Mouse (Mus musculus) hindbrain, embryonic 15.5 days (tissue): ENCODE results near the gene Ywhah. TPM values are rescaled to one million over a fixed set of nuclear protein-coding genes. Genes with fewer than 3 reads are reported as not detected.

ENCODE experiments used
- ATAC-seq: fragments of 200-750 bp; cut with Nextera tagmentation; 2 replicates; pipeline ENCODE4 v1.8.0; 2017; ENCODE audit warnings: low read depth, moderate number of reproducible peaks, moderate TSS enrichment; ENCODE audit not compliant: low FRiP score
- H3K27ac ChIP-seq: fragments of 300-500 bp; sonication (generic); replicated peaks from 2 replicates; pipeline ENCODE4 v1.5.1; 2015; ENCODE audit warnings: mild to moderate bottlenecking, inconsistent platforms
- H3K27me3 ChIP-seq: fragments of 300-500 bp; sonication (generic); 2 replicates; pipeline ENCODE4 v1.6.1; 2015; ENCODE audit warnings: control low read depth, inconsistent platforms
- H3K36me3 ChIP-seq: fragments of 300-500 bp; sonication (generic); 2 replicates; pipeline ENCODE4 v1.6.1; 2015; ENCODE audit warnings: control low read depth, inconsistent platforms
- H3K4me1 ChIP-seq: fragments of 300-500 bp; sonication (generic); replicated peaks from 2 replicates; pipeline ENCODE4 v1.6.1; 2015; ENCODE audit warnings: control low read depth, inconsistent platforms
- H3K4me2 ChIP-seq: fragments of 300-500 bp; sonication (generic); 2 replicates; pipeline ENCODE4 v1.6.1; 2015; ENCODE audit warnings: moderate library complexity, mild to moderate bottlenecking, inconsistent platforms
- H3K4me3 ChIP-seq: fragments of 300-500 bp; sonication (generic); 2 replicates; pipeline ENCODE4 v1.5.1; 2015; ENCODE audit warnings: mild to moderate bottlenecking, inconsistent platforms
- H3K9ac ChIP-seq: fragments of 300-500 bp; sonication (generic); 2 replicates; pipeline ENCODE4 v1.6.1; 2015; ENCODE audit warnings: inconsistent platforms
- H3K9me3 ChIP-seq: fragments of 300-500 bp; sonication (generic); 2 replicates; pipeline ENCODE4 v1.6.1; 2016; ENCODE audit warnings: control low read depth, inconsistent platforms
- whole genome bisulfite sequencing: fragments of 180-500 bp; shearing (Covaris S2); methylation state at CpG from one replicate; pipeline ENCODE4 v1.1.7; 2015; 5-methylcytosine and 5-hydroxymethylcytosine counted together
- polyA plus RNA-seq: library from polyadenylated mRNA; unstranded; fragments of >200 nt; fragmentation: Nextera tagmentation; extraction: Ambion mirVana; gene quantifications from 2 replicates; pipeline ENCODE4 v1.2.1, GENCODE M21; 2015

Gene Ywhah
- polyA plus RNA-seq, 1 experiment from 2014 or later = 840 TPM

- Histone ChIP-seq H3K9me3 (no peaks in the 10 kb centered on the region), H3K36me3 (no peaks in the 10 kb centered on the region), H3K4me1 (peaks cover 22% of the 10 kb centered on the region), H3K27ac (no peak overlapping the region), H3K9ac (no peak overlapping the region), H3K4me2 (no peak overlapping the region), H3K4me3 (no peak overlapping the region), H3K27me3 (no peaks in the 10 kb centered on the region)
- WGBS = 92% methylated on average over 5 of the region's 5 CpGs
- ATAC-seq = no peak
Observed at GRCm38 (mm10) chr5:33001111-33001510, 17.5 kb upstream of the Ywhah start.

- no peaks in the 10 kb centered on the region for H3K27me3 ChIP-seq
- H3K4me1 ChIP-seq = peaks cover 27% of the 10 kb centered on the region
- no peak for ATAC-seq
- H3K4me2 ChIP-seq = no peak overlapping the region
- 90% methylated on average over 5 of the region's 5 CpGs for WGBS
- no peak overlapping the region for H3K27ac ChIP-seq
- H3K9me3 ChIP-seq = no peaks in the 10 kb centered on the region
- H3K9ac ChIP-seq = no peak overlapping the region
- H3K4me3 ChIP-seq = no peak overlapping the region
- no peaks in the 10 kb centered on the region for H3K36me3 ChIP-seq
Observed at GRCm38 (mm10) chr5:33002781-33003180, 15.8 kb upstream of the Ywhah start.

- Histone ChIP-seq H3K4me2 (no peak overlapping the region), H3K27me3 (no peaks in the 10 kb centered on the region), H3K9ac (no peak overlapping the region), H3K4me1 (peaks cover 27% of the 10 kb centered on the region), H3K27ac (no peak overlapping the region), H3K9me3 (no peaks in the 10 kb centered on the region), H3K4me3 (no peak overlapping the region), H3K36me3 (no peaks in the 10 kb centered on the region)
- 70% methylated on average over 6 of the region's 6 CpGs for whole genome bisulfite sequencing
- no peak for ATAC-seq
Observed at GRCm38 (mm10) chr5:33003500-33003899, 15.1 kb upstream of the Ywhah start.

DNA sequence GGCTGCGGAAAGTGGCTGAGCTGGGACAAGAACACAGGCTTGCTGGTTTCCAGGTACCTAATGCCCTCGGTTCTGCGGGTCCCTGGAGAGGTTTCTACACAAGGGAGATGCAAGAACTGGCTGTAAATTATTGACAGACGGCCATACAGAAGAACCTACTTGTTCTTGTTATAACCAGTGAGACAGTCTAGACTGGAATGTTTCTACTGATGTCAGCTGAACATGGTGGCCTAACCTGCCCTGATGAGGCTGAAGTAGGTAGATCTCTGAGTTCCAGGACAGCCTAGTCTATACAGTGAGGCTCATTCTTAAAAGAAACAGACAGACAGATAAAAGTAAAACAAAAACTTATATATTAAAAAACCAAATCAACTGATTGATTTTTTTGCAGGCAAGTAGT is 14.5 kb upstream of the Ywhah start:
- Histone ChIP-seq H3K27ac (no peak overlapping the region), H3K9ac (no peak overlapping the region), H3K4me1 (peaks cover 27% of the 10 kb centered on the region), H3K27me3 (no peaks in the 10 kb centered on the region), H3K9me3 (no peaks in the 10 kb centered on the region), H3K4me2 (no peak overlapping the region), H3K36me3 (no peaks in the 10 kb centered on the region), H3K4me3 (no peak overlapping the region)
- 70% methylated on average over 4 of the region's 4 CpGs for WGBS
- ATAC-seq = no peak

- Histone ChIP-seq H3K27ac (peak overlapping the region; percentile 79), H3K36me3 (no peaks in the 10 kb centered on the region), H3K4me2 (no peak overlapping the region), H3K4me1 (peaks cover 33% of the 10 kb centered on the region), H3K4me3 (no peak overlapping the region), H3K27me3 (no peaks in the 10 kb centered on the region), H3K9me3 (no peaks in the 10 kb centered on the region), H3K9ac (no peak overlapping the region)
- WGBS = 53% methylated on average over 11 of the region's 11 CpGs
- peak; percentile 49; the same call in 1 of the 2 replicates for ATAC-seq
Observed at GRCm38 (mm10) chr5:33005442-33006145, 13.0 kb upstream of the Ywhah start.

DNA sequence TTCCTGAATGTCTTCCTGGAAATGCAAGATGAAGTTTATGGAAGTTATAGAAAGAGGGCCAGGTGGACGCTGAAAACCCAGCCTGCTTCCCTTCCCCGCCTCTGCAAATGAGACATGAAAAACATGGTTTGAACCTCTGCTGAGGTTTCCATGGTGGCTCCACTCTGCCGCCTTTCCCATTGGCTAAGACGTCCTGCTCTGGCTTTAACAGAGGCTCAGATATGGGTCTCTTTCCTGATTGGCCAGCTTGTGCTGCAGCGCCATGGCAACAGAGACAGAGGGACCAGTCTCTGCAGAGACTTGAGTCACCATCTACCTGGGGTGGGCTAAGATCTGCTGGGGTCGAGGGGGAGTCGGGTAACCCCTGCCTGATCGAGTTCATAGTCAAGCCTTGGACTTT is 11.9 kb upstream of the Ywhah start:
- ATAC-seq = peak; percentile 82
- Histone ChIP-seq H3K27me3 (no peaks in the 10 kb centered on the region), H3K4me1 (peaks cover 44% of the 10 kb centered on the region), H3K27ac (peak overlapping the region; percentile 79), H3K9me3 (no peaks in the 10 kb centered on the region), H3K36me3 (no peaks in the 10 kb centered on the region), H3K4me2 (peak overlapping the region; percentile 18), H3K9ac (no peak overlapping the region), H3K4me3 (no peak overlapping the region)
- WGBS = 16% methylated on average over 8 of the region's 8 CpGs

GRCm38 (mm10) chr5:33007371-33007770 is 11.2 kb upstream of the Ywhah start:
- WGBS = 60% methylated on average over 4 of the region's 4 CpGs
- peak overlapping the region; percentile 79 for H3K27ac ChIP-seq

DNA sequence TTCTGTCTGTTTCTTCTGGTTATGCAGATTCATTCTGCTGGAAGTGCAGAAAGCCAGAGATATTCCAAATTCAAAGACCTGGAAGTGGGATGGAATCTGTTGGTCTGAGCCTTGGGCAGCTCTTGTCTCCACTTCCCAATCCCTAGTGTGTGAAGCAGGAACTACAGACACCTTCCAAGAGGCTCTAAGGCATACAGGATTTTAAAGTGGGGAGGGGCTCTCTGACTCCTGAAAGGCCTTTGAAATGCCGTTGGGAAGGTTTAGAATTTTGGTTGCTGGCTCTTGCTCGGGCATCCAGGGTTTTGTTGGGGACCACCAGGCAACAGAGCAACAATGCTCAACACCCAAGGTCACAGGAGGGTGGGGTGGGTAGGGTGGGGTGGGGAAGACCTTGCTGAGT is 9.3 kb upstream of the Ywhah start:
- 67% methylated on average over 2 of the region's 2 CpGs for WGBS
- Histone ChIP-seq H3K4me2 (no peak overlapping the region), H3K9me3 (no peaks in the 10 kb centered on the region), H3K4me3 (no peak overlapping the region), H3K36me3 (no peaks in the 10 kb centered on the region), H3K9ac (no peak overlapping the region), H3K27me3 (no peaks in the 10 kb centered on the region), H3K27ac (no peak overlapping the region), H3K4me1 (peaks cover 45% of the 10 kb centered on the region)
- no peak for ATAC-seq

More at GRCm38 (mm10) chr5:33007371-33007770, 11.2 kb upstream of the Ywhah start:
- H3K36me3 ChIP-seq = no peaks in the 10 kb centered on the region
- H3K4me3 ChIP-seq = no peak overlapping the region
- H3K4me2 ChIP-seq = no peak overlapping the region
- ATAC-seq = no peak
- no peaks in the 10 kb centered on the region for H3K27me3 ChIP-seq
- no peaks in the 10 kb centered on the region for H3K9me3 ChIP-seq
- no peak overlapping the region for H3K9ac ChIP-seq
- peaks cover 45% of the 10 kb centered on the region for H3K4me1 ChIP-seq

GRCm38 (mm10) chr5:33009818-33010812 is 8.5 kb upstream of the Ywhah start:
- Histone ChIP-seq H3K4me2 (no peak overlapping the region), H3K9me3 (no peaks in the 10 kb centered on the region), H3K27me3 (no peaks in the 10 kb centered on the region), H3K36me3 (no peaks in the 10 kb centered on the region), H3K4me1 (peaks cover 42% of the 10 kb centered on the region), H3K4me3 (no peak overlapping the region), H3K9ac (no peak overlapping the region), H3K27ac (peak overlapping the region; percentile 85)
- WGBS = 73% methylated on average over 14 of the region's 14 CpGs
- ATAC-seq = no peak

GRCm38 (mm10) chr5:33011132-33012106 is 7.2 kb upstream of the Ywhah start:
- peak; percentile 74 for ATAC-seq
- 22% methylated on average over 15 of the region's 15 CpGs for WGBS
- H3K4me2 ChIP-seq = peak overlapping the region; percentile 25
- no peaks in the 10 kb centered on the region for H3K9me3 ChIP-seq
- H3K27ac ChIP-seq = peak overlapping the region; percentile 85
- H3K4me3 ChIP-seq = no peak overlapping the region
- H3K27me3 ChIP-seq = no peaks in the 10 kb centered on the region
- 0 out of 2 replicates have a peak overlapping the region, but pooled peaks have one; percentile 14 for H3K9ac ChIP-seq
- H3K4me1 ChIP-seq = peaks cover 29% of the 10 kb centered on the region
- H3K36me3 ChIP-seq = no peaks in the 10 kb centered on the region

GRCm38 (mm10) chr5:33014096-33014495 is 4.5 kb upstream of the Ywhah start:
- WGBS = 82% methylated on average over 1 of the region's 1 CpGs
- Histone ChIP-seq H3K4me2 (no peak overlapping the region), H3K27ac (no peak overlapping the region), H3K9me3 (no peaks in the 10 kb centered on the region), H3K9ac (no peak overlapping the region), H3K4me3 (no peak overlapping the region), H3K36me3 (no peaks in the 10 kb centered on the region), H3K27me3 (no peaks in the 10 kb centered on the region), H3K4me1 (peaks cover 28% of the 10 kb centered on the region)
- ATAC-seq = no peak
